20 mouse cellular contexts compared by ENCODE assay signal in genomic region chr9:77713301-77713700, GRCm38 (mm10). TPM values are rescaled to one million over a fixed set of nuclear protein-coding genes. Genes with fewer than 3 reads are reported as not detected.
A peak's percentile ranks its signal among the peaks of the same experiment; 100 is the strongest.
DNase-seq lines count a peak whose midpoint lies in the region; ATAC-seq lines count a peak whose summit lies in the region.
"Had no signal": no experiment of that assay in that cellular context is flagged by ENCODE, and none has a peak within 500 bp of the region (broad histone marks: within the 10 kb centered on the region; RNA-seq: fewer than 3 reads in every experiment).

No protein-coding gene starts in this region.

- no peak overlapping the region for H3K27ac ChIP-seq in heart, embryonic 12.5 days (ENCODE audit: poor library complexity, severe bottlenecking)
- H3K27ac ChIP-seq: embryonic facial prominence, embryonic 12.5 days; embryonic facial prominence, embryonic 15.5 days; gastrocnemius, adult 2 months; hindbrain, embryonic 12.5 days; hindbrain, embryonic 15.5 days had no signal

- H3K36me3 ChIP-seq in heart, embryonic 12.5 days = no peaks in the 10 kb centered on the region
- H3K36me3 ChIP-seq: embryonic facial prominence, embryonic 12.5 days; embryonic facial prominence, embryonic 15.5 days; hindbrain, embryonic 12.5 days; hindbrain, embryonic 15.5 days had no signal

- no peak overlapping the region for H3K4me3 ChIP-seq in heart, embryonic 12.5 days
- H3K4me3 ChIP-seq: embryonic facial prominence, embryonic 12.5 days; embryonic facial prominence, embryonic 15.5 days; gastrocnemius, adult 2 months; hindbrain, embryonic 12.5 days; hindbrain, embryonic 15.5 days had no signal

- H3K27me3 ChIP-seq in heart, embryonic 12.5 days (replicated peaks) = no peaks in the 10 kb centered on the region
- H3K27me3 ChIP-seq: embryonic facial prominence, embryonic 12.5 days; embryonic facial prominence, embryonic 15.5 days; hindbrain, embryonic 12.5 days; hindbrain, embryonic 15.5 days had no signal

- H3K4me2 ChIP-seq in heart, embryonic 12.5 days = no peak overlapping the region
- H3K4me2 ChIP-seq: embryonic facial prominence, embryonic 12.5 days; embryonic facial prominence, embryonic 15.5 days; hindbrain, embryonic 12.5 days; hindbrain, embryonic 15.5 days had no signal

- no peak for ATAC-seq in heart, embryonic 12.5 days (ENCODE audit: insufficient number of reproducible peaks, low FRiP score)
- peak; percentile 34 for ATAC-seq in granulocyte monocyte progenitor cell, adult 5-6 weeks (replicated peaks; ENCODE audit: poor library complexity, severe bottlenecking)
- ATAC-seq: forebrain, embryonic 14.5 days; forebrain, postnatal 0 days; intestine, postnatal 0 days had no signal

- no peak overlapping the region for H3K9ac ChIP-seq in heart, embryonic 12.5 days
- H3K9ac ChIP-seq: embryonic facial prominence, embryonic 12.5 days; embryonic facial prominence, embryonic 15.5 days; forebrain, postnatal 0 days; hindbrain, embryonic 12.5 days; hindbrain, embryonic 15.5 days had no signal

- no peaks in the 10 kb centered on the region for H3K9me3 ChIP-seq in heart, embryonic 12.5 days (replicated peaks)
- H3K9me3 ChIP-seq: embryonic facial prominence, embryonic 12.5 days; embryonic facial prominence, embryonic 15.5 days; hindbrain, embryonic 12.5 days; hindbrain, embryonic 15.5 days had no signal

- WGBS in heart, embryonic 12.5 days = 54% methylated on average over 5 of the region's 5 CpGs

- DNase-seq in heart, adult 11 months = peak; percentile 65
- peak; percentile 20 for DNase-seq in ovary, adult 18-20 months (ENCODE audit: low spot score)
- no peak for DNase-seq in ovary, postnatal 14 days (ENCODE audit: low spot score)
- no peak for DNase-seq in left cerebral cortex, adult 8-10 months (ENCODE audit: low spot score in 2 of 2)
- no peak for DNase-seq in cerebellum, postnatal 36 days
- DNase-seq: adrenal gland, postnatal 14 days; cerebellum, adult 11-12 months; cerebellum, adult 8-10 months; cerebellum, postnatal 10 days; forebrain, postnatal 0 days; gastrocnemius, adult 2 months; gastrocnemius, postnatal 25 days had no signal

- peaks cover 3% of the 10 kb centered on the region; the same call in 1 of the 2 replicates for H3K4me1 ChIP-seq in heart, embryonic 12.5 days (replicated peaks)
- H3K4me1 ChIP-seq: embryonic facial prominence, embryonic 12.5 days; embryonic facial prominence, embryonic 15.5 days; hindbrain, embryonic 12.5 days; hindbrain, embryonic 15.5 days had no signal

RNA-seq across cellular contexts. Expression of gene Gclc, which starts 41.0 kb away (rescaled TPM):
- polyA plus RNA-seq in heart, embryonic 12.5 days (2016; fragmentation: Nextera tagmentation; extraction: Ambion mirVana) = 13.0 and 13.7 TPM in 2 replicates
- 44.6 and 47.5 TPM in 2 replicates for total RNA-seq in granulocyte monocyte progenitor cell, adult 5-6 weeks (2014; fragmentation: Nextera tagmentation)
- total RNA-seq in granulocyte monocyte progenitor cell, adult 5-6 weeks (2017) = 52.3 and 56.8 TPM in 2 replicates
- total RNA-seq in left cerebral cortex, adult 8-10 months (2022) = 10 to 100 TPM; 45.7 to 50.4 (median 49.4) TPM

Comparison
In these comparisons a context has a peak if more than half of its experiments do, and no peak if none do; other contexts are left out.
1. DNase-seq: peak in heart, adult 11 months (single experiment) and ovary, adult 18-20 months (single experiment); none in ovary, postnatal 14 days (single experiment), left cerebral cortex, adult 8-10 months (0 of 2) and cerebellum, postnatal 36 days (0 of 2).